Mouse (Mus musculus) mouse embryonic stem cell (cell line): ENCODE measurements around the gene Chmp1a.
"Not testable (repeated sequence)": the region's sequence is repeated elsewhere in the genome, so short reads cannot be mapped to it uniquely, and the experiment has no call there.

Experiments
- in situ Hi-C, 2 experiments: fragments of 300-500 bp; cut with MboI; formaldehyde crosslinking; loops; 1 replicate in 1 of 2; 3 replicates in 1 of 2; pipeline ENCODE4 v1.14.3; 2019 to 2020; ENCODE audit warnings: low sequenced_read_pairs in 2 of 2, low pct_unique_long_range_greater_than_20kb in 1 of 2, mixed read lengths in 1 of 2; ENCODE audit not compliant: unreplicated experiment in 1 of 2

Chmp1a gene

DNA sequence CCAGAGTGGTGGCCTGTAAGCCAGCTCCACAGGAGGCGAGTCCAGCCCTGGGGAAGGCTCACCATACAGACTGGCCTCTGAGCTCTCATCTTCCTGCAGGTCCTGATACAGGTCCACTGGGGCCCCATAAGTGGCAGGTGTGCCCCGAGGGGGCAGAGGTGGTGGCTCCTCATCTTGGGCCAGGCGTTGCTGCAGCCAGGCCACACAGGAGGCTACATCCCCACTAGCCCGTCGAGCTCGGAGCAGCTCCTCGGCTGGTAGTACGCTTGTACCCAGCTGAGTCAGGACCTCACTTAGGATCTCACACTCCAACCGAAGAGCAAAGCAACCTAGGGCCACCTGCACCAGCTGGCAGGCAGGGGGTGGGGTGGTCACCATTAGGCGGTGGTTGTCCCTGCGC lies 21.2 kb upstream of the Chmp1a start:
- in situ Hi-C loops: no loop called here

DNA sequence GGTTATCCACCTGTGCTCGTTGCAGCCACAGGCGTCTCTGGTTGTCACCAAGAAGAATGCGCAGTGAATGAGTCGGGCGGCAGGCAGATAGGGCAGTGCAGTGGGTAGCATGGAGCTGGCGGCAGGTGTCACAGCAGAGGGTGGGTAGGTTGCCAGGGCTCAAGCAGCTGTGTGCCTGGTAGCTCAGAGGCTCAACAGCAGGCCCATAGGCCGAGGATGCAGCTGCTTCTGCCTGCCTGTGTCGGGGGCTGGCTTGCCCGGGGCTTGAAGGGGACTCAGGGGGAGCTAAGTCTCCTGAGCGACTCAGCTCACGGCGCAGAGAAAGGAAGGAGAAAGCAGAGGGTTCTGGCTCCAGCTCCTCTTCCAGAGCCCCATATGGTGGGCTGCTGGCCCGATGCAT lies 20.7 kb upstream of the Chmp1a start:
- in situ Hi-C loops: no loop called here

DNA sequence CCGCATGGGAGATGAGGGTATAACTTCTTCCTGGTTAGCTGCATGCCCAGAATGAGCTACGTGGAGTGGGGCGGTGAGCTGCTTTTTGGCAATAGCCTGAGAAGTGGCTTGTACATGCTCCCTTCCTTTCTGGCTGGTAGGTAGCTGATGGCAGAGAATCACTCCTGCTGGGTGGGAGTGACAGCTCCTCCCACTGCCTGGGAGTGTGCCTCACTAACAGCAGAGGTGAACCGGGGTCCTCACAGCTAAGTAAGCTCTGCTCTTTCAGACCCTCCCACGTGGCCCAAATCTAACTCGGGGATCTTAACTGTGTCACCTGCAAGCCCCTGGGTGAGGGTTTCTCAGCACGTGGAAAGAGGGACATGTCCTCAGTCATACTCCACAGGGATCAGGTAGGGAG lies 20.0 kb upstream of the Chmp1a start:
- in situ Hi-C loops: no loop called here

DNA sequence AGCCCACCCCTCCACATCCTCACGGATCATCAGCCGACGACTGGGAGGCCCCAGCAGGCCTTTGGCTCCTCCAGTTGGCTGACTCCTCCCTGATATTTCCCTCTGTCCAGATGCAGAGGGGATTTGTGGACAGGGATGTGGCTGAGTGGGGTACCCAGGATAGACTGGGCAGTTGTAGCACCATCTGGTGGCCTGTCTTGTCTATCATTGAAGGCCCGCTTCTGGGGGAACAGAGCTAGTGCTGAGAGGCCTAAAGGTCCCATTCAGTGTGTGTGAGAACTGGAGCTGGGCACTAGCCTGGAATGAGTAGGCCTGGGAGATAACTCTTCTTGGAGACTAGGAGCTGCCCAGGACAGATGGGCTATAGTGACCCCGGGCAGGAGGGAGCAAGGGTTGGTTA lies 19.2 kb upstream of the Chmp1a start:
- in situ Hi-C loops: no loop called here

DNA sequence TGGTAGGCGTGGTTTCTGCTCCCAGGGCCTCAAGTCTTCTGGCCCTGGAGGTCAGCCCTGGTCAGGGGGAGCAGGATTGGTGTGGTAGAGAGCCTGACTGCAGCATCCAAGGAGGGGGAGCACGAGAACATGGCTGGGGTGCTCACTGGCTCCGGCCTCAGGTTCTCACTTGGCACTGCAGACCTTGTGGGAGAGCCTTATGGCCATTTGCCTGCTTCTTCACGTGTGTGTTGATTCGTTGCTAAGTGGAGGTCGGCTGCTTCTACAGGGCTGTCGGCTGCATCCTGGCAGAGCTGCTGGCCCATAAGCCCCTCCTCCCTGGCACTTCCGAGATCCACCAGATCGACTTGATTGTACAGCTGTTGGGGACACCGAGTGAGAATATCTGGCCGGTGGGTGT lies 17.8 kb upstream of the Chmp1a start:
- in situ Hi-C loops: not testable (repeated sequence)

DNA sequence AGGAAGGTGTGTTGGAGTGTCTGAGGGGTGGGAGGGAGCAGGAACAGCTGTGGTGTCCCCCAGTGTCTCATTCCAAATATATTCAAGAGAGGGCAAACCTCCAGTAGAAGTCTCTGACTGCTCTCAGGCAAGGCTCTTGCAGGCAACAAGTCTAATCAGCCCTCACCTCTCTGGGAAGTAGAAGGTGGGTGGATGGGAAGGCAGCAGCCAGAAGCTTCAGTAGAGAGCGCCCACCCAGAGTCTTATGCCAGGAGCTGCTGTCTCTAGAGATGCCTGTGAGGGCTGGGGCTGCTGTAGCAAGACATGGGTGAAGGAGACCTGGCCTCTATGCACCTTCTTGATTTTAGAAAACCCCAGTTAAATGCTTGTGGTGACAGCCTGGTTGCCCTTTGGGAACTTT lies 15.9 kb upstream of the Chmp1a start:
- in situ Hi-C loops: no loop called here

DNA sequence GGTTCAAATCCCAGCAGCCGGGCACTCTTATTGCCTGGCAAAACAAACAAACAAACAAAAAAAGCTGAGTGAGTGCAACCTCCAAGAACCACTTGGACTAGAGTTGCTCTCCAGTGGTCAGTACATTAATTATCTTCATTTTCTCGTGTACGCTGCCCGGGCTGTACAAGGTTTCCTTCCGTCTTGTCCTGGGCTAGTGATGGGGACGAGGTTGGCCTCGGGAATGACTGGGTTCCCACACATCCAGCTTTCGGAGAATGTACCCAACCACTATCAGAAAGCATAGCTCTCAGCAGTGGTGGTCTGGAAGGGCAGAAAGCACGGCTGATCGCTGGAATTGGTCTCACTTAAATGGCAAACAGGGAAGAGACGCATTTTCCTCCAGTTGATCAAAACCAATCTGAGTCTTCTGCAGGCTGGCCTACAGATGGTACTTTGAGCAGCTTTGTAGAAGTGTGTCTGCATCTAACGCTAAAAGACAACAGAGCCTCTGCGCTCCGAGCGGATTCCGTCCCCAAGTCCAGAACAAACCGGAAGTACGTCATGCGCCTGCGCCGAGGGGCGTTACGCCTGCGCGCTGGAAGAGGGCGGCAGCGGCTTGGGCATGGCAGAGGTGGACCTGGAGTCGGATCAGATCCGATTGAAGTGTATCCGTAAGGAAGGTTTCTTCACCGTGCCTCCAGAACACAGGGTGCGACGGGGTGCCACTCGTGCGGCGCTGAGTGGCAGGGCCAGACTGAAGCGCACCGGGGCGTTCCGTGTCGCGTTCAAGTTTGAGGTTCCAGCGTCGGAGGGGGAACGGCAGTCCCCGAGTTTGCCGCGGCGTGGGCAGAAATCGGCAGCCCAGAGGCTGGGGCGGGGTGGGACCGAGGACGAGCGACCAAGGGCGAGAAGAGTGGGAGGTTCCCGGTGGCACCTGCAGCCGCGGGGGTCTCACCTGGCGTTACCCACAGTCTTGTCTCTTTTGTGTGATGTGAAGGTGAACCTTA lies 12.0 kb upstream of the Chmp1a start, which contains the start of gene Cdk10:
Gene Cdk10 (plus strand): TSS at position 565 of the 989 bp plus-strand sequence.
- in situ Hi-C loops: no loop called here

DNA sequence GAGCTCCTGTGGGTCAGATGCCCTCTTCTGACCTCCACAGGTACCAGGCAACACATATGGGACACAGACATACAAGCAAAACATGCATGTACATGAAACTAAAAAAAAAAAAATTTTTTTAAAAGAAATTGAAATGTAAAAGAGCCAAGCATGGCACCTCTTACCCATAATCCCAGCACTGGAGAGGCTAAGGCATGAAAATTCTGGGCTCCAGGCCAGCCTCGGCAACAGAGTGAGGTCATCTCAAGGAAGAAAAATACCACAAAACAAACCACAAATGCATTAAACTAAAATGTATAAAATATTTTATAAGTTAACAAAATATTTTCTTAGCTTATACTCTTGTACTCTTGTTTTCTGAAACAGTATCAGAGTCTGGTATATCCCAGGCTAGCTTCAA lies 8.4 kb upstream of the Chmp1a start:
- in situ Hi-C loops: no loop called here

DNA sequence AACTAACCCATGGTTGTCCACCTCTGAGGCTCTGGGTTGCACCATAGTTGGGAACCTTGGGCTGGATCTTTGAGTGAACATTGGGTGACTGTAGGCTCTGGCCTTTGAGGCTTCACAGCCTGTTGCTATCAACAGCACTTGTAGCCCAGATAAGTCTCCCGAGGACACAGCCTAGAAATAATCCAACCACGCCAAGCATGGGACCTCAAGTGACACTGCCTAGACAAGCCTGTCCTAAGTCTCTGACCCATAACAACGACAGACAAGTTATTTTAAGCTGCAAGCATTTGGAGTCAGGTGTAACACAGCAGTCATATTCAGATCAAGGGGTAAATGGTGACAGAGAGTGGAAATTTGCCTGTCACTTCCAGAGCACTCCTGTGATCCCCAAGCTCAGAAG lies 2.9 kb upstream of the Chmp1a start:
- in situ Hi-C loops: no loop called here

DNA sequence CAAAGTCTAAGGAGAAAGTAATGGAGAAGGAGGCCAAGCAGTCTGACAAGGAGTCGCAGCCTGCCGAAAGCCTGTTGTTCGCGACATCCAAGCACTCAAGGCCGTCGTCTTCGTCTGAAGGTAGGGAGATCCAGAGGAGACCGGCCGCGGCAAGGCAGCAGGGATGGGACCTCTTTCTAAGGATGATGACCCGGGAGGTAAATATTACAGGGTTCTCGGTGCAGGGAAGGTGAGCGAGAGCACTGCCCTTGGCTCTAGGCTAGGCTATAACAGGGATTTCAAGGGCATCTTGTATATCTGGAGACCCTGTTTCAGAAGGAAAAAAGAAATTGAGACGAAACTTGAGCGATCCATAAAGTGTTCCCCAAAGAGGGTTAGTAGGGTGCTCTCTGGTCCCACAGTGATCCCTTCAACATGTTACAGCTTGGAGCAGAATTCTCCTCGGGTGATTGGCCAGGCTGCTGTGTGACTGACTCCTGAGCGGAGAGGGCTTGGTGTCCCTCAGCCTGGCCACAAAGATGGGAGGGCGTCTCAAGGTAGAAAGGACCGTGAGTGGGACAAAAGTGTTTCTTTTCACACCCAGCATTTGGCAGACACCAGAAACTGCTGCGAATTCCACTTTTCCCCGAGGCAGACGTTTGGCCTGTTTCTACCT lies 682 bp upstream of the Chmp1a start:
- in situ Hi-C loops: no loop called here

DNA sequence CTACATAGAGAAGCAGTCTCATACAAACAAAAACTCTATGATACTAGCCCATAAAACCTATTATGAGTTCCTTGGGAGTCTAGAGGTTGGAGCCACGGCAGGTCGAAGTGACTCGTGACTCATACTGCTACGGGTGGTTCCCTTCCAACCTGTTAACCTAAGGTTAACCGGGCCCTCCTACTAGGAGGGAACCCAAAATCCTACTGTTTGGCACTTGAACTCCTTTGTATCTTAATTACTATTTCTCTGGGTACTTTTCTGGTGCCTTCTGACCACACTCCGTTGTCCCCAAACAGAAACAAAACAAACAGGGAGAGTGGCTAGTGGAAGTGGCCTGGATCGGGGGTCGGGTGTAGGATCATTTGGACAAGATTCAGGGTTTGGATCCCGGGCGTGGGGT lies 687 bp downstream of the Chmp1a start:
- in situ Hi-C loops: no loop called here

DNA sequence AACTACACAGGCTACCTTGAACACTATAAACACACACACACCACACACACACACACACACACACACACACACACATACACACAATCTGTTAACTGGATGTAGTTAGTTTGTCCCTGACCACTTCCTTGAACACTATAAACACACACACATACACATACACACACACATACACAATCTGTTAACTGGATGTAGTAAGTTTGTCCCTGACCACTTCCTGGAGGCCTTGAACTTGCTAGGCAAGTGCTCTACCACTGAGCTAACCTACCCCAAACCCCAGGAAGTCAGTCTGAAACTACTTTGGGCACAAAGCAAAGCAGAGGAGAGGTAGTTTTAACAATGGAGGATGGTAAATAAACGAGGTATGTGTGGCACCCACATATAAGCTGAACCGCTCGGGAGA lies 9.0 kb downstream of the Chmp1a start:
- in situ Hi-C loops: no loop called here

DNA sequence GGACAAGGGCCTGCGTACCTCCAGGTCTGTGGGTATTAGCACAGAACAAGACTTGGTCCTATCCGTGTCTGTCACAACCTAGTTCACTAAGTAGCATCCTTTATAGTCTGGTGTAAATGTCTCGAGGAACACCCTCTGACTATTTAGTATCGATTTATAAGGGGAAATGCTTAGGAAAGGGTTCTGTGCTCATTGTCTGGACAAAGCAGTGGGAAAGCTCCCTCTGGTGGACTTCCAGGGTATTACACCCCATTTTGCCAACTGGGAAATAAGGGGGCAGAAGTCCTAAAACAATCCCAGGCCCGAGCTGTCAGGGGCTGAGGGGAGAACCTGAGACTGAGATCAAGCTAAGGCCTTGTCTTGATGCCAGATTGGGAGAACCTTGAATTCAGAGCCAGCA lies 10.3 kb downstream of the Chmp1a start:
- in situ Hi-C loops: no loop called here

DNA sequence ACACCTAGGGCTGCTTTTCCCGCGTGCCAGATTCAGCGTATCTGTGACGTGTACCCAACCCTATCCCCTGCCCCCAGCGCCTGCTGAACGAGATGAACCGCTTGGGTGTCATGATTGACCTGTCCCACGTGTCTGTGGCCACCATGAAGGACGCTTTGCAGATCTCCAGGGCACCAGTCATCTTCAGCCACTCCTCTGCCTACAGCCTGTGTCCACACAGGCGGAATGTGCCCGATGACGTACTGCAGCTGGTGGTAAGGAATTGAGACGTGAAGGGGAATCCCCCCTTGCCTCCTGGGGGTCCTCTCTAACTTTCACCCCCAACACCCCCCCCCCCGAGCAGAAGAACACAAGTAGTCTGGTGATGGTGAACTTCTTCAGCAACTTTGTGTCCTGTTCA lies 12.7 kb downstream of the Chmp1a start:
- in situ Hi-C loops: loop anchor here (5.0 to 10.0 kb wide), 3 partner anchors 85 to 365 kb away; partner anchors contain the start of gene Cpne7 (in 1 of the 2)

DNA sequence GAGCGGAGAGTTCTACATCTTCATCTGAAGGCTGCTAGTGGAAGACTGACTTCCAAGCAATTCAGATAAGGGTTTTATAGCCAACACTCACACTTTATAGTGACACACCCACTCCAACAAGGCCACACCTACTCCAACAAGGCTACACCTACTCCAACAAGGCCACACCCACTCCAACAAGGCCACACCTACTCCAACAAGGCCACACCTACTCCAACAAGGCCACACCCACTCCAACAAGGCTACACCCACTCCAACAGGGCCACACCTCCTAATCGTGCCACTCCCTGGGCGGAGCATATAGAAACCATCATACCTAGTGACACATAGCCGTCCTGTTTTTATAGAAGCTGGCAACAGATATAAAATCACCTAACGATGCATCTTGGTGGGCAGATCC lies 15.5 kb downstream of the Chmp1a start:
- in situ Hi-C loops: loop anchor here (5.0 to 10.0 kb wide), 3 partner anchors 82 to 362 kb away; partner anchors contain the start of gene Cpne7 (in 1 of the 2)

DNA sequence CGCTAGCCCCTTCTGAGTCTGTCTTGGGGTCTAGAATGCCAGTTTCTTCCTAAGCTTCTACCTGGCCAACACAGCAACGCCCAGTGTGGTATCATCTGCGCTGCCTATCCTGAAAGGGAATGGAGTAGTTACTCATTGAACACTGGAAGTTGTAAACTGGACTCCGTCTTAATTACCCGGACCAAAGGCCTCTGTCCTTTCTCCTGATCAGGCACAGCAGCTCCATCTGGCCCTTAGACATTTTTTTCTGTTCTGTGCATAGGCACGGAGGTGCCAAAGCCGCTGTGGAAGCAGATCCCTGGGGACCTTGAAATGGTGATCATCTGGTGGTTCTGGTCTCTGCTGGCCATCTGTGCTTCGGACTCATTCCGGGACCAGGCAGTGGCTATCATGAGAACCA lies 18.8 kb downstream of the Chmp1a start:
- in situ Hi-C loops: loop anchor here in 1 of 2 experiments (10.0 kb wide), 2 partner anchors 79 to 359 kb away; partner anchors contain the start of gene Cpne7

DNA sequence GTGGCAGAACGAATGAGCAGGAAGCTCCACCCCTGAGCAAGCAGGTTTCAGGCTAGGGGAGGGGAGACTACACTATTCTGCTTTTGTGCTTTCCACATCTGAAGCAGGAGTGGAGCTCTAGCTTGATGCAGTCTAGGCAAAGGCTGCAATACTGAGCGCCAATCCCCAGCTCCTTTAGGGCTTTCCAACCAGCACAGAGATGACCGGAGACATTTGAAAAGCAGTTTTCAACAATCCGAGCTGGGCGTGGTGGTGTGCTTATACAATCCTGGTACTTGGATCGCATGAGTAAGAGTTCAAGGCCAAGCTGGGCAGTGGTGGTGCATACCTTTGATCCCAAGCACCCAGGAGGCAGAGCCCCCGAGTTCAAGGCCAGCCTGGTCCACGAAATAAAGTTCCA lies 20.7 kb downstream of the Chmp1a start:
- in situ Hi-C loops: loop anchor here in 1 of 2 experiments (10.0 kb wide), 2 partner anchors 77 to 357 kb away; partner anchors contain the start of gene Cpne7

DNA sequence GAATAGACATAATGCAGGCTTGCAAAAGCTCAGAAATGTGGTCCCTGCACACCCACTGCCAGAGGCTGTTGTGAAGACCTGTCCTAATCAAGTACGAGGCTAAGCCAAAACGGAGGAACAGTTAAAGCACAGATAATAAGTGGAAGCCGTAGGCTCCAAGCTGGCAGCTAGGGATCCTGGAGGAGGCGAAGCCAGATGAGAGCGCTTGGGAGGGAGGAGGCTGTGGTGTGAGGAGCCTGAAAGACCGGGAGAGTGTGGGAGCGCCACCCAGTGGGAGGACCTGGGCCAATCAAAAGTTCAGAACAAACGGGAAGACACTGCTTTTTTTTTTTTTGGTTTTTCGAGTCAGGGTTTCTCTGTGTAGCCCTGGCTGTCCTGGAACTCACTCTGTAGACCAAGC lies 21.9 kb downstream of the Chmp1a start:
- in situ Hi-C loops: loop anchor here in 1 of 2 experiments (10.0 kb wide), 2 partner anchors 76 to 356 kb away; partner anchors contain the start of gene Cpne7

DNA sequence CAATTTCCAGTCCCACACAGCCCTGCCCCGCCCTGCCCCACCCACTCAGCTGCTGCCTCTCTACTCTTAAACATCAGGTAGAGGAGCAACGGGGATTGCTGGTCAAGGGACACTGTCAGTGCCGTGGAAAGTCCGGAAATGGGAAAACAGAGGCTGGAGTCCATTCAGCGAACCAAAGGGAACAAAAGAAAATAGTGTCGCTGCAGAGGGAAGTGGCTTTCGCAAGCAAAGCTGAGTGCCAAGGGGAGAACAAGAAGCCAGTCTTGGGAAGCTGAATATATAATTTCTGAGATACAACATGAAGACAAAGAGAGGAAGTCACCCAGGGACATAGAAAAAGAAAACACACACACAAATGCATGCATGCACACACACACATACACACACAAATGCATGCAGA lies 23.7 kb downstream of the Chmp1a start:
- in situ Hi-C loops: no loop called here
